Mouse (Mus musculus): ENCODE data around the gene Myrf. TPM values are rescaled to one million over a fixed set of nuclear protein-coding genes. Genes with fewer than 3 reads are reported as not detected.
A peak's percentile ranks its signal among the peaks of the same experiment; 100 is the strongest.

The Myrf gene
- 4.2 TPM in 2 replicates for polyA plus RNA-seq (2016; fragmentation: Nextera tagmentation; extraction: Ambion mirVana)

GRCm38 (mm10) chr19:10240654-10241305 is at the start of gene Myrf:
Myrf (minus strand) TSS chr19:10240748.
- DNase-seq (ENCODE audit: low spot score): peak; percentile 90
- Histone ChIP-seq H3K9me3 (no peaks in the 10 kb centered on the region), H3K36me3 (replicated peaks) (no peaks in the 10 kb centered on the region), H3K4me1 (peaks cover 48% of the 10 kb centered on the region), H3K27me3 (replicated peaks; ENCODE audit: low read depth, poor library complexity, severe bottlenecking) (peaks cover 37% of the 10 kb centered on the region), H3K4me3 (peak within 1 kb of the TSS; percentile 69), H3K27ac (replicated peaks) (peak within 1 kb of the TSS; percentile 85)
- WGBS: 8% methylated on average over 43 of the region's 43 CpGs

DNA sequence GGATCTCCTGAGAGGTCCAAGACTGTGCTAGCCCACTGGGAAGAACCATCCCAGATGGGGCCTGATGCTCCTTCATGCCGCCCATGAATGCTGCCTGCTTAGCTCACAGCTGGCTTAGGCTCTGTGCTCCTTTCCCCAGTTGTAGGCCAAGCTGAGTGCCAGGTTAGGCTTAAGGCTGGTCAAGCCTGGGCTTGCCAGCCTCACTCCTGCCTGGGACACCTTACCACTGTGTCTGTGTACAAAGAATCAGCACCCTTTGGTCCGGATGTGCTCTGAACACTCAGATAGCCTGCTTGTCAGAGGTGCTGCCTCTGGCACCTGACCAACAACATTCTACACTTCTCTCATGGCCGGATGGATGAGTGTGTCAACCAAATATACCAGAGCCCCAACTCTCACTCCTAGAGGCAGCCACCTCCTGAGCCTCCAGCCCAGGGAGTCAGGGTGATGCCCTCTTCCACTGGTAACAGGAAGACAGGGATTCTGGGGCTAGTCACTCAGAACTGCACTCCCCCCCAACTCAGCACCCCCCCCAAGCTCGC is 49.1 kb upstream of the Myrf start:
- Histone ChIP-seq H3K9me3 (no peaks in the 10 kb centered on the region), H3K4me1 (peaks cover 61% of the 10 kb centered on the region), H3K27me3 (replicated peaks; ENCODE audit: low read depth, poor library complexity, severe bottlenecking) (no peaks in the 10 kb centered on the region), H3K27ac (replicated peaks) (peak overlapping the region; percentile 7; the same call in 1 of the 2 replicates), H3K4me3 (no peak overlapping the region), H3K36me3 (replicated peaks) (no peaks in the 10 kb centered on the region)
- 74% methylated on average over 4 of the region's 4 CpGs for WGBS
- no peak for DNase-seq (ENCODE audit: low spot score)

DNA sequence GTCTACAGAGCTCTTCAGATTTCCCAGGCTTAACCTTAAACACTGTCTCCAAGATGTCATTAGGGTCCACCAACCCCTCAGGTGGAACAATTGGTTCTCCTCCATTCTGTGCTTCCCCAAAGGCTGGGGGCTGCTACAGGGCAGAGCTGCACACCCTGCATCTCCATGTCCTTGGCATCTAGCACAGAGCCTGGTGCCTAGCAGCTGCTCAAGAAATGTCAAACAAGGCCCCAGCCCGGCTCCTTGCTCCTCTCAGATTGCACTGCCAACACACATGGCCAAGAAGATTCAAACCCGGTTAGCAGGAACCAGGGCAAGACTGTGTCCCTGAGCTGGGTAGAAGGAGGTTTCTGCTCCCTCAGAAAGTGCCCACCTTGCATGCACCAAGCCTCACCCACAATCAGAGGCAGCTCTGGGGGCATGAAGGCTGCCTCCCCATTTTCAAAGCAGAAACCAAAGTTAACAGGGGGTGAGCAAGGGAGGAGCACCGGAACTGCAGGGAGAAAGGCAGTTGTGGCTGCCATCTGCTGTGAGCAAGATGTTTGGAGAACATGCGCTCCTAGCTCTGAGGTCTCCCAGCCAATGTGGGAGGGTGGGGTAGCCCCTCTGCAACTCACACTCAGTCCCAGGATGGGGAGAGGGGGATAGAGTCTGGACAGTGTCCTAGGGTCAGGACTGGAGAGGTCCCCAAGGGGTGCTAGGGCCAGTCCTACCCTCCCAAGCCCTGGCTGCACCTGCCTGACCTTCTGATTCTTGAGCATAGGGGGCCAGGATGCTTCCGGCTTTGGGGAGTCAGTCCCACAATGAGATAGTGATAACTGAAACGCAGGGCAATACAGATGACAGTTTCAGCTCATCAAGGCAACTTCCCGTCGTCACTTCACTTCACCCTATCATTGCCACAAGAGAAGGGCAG is 47.8 kb upstream of the Myrf start:
- 0 out of 2 replicates have a peak, but pooled peaks cover 6% of the 10 kb centered on the region for H3K27me3 ChIP-seq (replicated peaks; ENCODE audit: low read depth, poor library complexity, severe bottlenecking)
- H3K27ac ChIP-seq (replicated peaks): 0 out of 2 replicates have a peak overlapping the region, but pooled peaks have one; percentile 12
- H3K4me1 ChIP-seq: peaks cover 52% of the 10 kb centered on the region
- no peak overlapping the region for H3K4me3 ChIP-seq
- H3K36me3 ChIP-seq (replicated peaks): no peaks in the 10 kb centered on the region
- no peak for DNase-seq (ENCODE audit: low spot score)
- WGBS: 88% methylated on average over 8 of the region's 8 CpGs
- H3K9me3 ChIP-seq: no peaks in the 10 kb centered on the region

GRCm38 (mm10) chr19:10286458-10286872 is 45.9 kb upstream of the Myrf start:
- Histone ChIP-seq H3K9me3 (no peaks in the 10 kb centered on the region), H3K4me3 (no peak overlapping the region), H3K4me1 (peaks cover 45% of the 10 kb centered on the region), H3K27ac (replicated peaks) (peak overlapping the region; percentile 1; the same call in 1 of the 2 replicates), H3K36me3 (replicated peaks) (no peaks in the 10 kb centered on the region), H3K27me3 (replicated peaks; ENCODE audit: low read depth, poor library complexity, severe bottlenecking) (0 out of 2 replicates have a peak, but pooled peaks cover 8% of the 10 kb centered on the region)
- DNase-seq (ENCODE audit: low spot score): no peak
- 67% methylated on average over 10 of the region's 10 CpGs for WGBS

GRCm38 (mm10) chr19:10280771-10281540 is 40.4 kb upstream of the Myrf start:
- Histone ChIP-seq H3K27me3 (replicated peaks; ENCODE audit: low read depth, poor library complexity, severe bottlenecking) (peaks cover 46% of the 10 kb centered on the region), H3K27ac (replicated peaks) (0 out of 2 replicates have a peak overlapping the region, but pooled peaks have one; percentile 3), H3K4me3 (no peak overlapping the region), H3K9me3 (no peaks in the 10 kb centered on the region), H3K36me3 (replicated peaks) (no peaks in the 10 kb centered on the region), H3K4me1 (peaks cover 56% of the 10 kb centered on the region)
- 74% methylated on average over 14 of the region's 14 CpGs for WGBS
- DNase-seq (ENCODE audit: low spot score): no peak

- no peak for DNase-seq (ENCODE audit: low spot score)
- Histone ChIP-seq H3K27me3 (replicated peaks; ENCODE audit: low read depth, poor library complexity, severe bottlenecking) (peaks cover 53% of the 10 kb centered on the region), H3K36me3 (replicated peaks) (no peaks in the 10 kb centered on the region), H3K9me3 (no peaks in the 10 kb centered on the region), H3K27ac (replicated peaks) (no peak overlapping the region), H3K4me3 (no peak overlapping the region), H3K4me1 (peaks cover 45% of the 10 kb centered on the region)
- 83% methylated on average over 9 of the region's 9 CpGs for WGBS
Observed at GRCm38 (mm10) chr19:10279668-10280067, 39.1 kb upstream of the Myrf start.

DNA sequence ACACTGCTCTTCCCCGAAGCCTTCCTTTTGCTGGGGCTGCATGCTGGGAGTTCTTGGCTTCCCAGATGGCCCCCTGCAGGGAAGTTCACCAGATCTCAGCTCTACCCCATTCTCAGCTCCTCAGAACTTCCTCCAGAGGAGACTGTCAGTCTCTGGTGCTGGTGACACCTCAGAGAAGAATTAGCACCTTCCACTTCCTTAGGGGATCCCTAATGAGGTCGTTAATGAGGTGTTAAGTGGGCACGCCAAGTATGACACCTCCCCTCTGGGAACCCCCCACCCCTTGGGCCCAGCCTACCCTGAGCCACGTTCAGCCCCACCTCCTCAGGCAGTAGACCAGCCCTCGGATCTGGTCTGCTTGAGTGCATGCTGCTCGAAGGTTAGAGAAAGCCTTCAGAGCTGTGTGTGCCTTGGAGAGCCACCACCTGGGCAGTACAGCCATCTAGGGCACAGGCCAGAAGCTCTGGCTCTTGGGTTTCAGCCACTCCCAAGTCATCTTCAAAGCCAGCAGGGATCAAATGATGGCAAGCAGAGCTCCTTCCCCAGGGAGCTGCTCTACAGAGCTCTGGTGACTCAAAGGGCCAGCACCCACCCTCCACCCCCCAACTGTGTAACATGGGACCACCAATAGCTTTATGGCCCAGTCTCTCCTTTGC is 38.2 kb upstream of the Myrf start:
- no peak overlapping the region for H3K4me3 ChIP-seq
- H3K27me3 ChIP-seq (replicated peaks; ENCODE audit: low read depth, poor library complexity, severe bottlenecking): peaks cover 50% of the 10 kb centered on the region
- no peak overlapping the region for H3K27ac ChIP-seq (replicated peaks)
- no peak for DNase-seq (ENCODE audit: low spot score)
- 28% methylated on average over 6 of the region's 6 CpGs for WGBS
- H3K9me3 ChIP-seq: no peaks in the 10 kb centered on the region
- peaks cover 52% of the 10 kb centered on the region for H3K4me1 ChIP-seq
- H3K36me3 ChIP-seq (replicated peaks): no peaks in the 10 kb centered on the region

- 22% methylated on average over 5 of the region's 5 CpGs for WGBS
- Histone ChIP-seq H3K36me3 (replicated peaks) (no peaks in the 10 kb centered on the region), H3K4me3 (peak overlapping the region; percentile 21), H3K27ac (replicated peaks) (peak overlapping the region; percentile 65), H3K4me1 (peaks cover 62% of the 10 kb centered on the region), H3K9me3 (no peaks in the 10 kb centered on the region), H3K27me3 (replicated peaks; ENCODE audit: low read depth, poor library complexity, severe bottlenecking) (peaks cover 45% of the 10 kb centered on the region)
- peak; percentile 24 for DNase-seq (ENCODE audit: low spot score)
Observed at GRCm38 (mm10) chr19:10277759-10278158, 37.2 kb upstream of the Myrf start.

- H3K27me3 ChIP-seq (replicated peaks; ENCODE audit: low read depth, poor library complexity, severe bottlenecking): peaks cover 45% of the 10 kb centered on the region
- H3K4me3 ChIP-seq: peak overlapping the region; percentile 21
- H3K9me3 ChIP-seq: no peaks in the 10 kb centered on the region
- H3K36me3 ChIP-seq (replicated peaks): no peaks in the 10 kb centered on the region
- 2% methylated on average over 17 of the region's 17 CpGs for WGBS
- H3K27ac ChIP-seq (replicated peaks): peak overlapping the region; percentile 65
- peaks cover 66% of the 10 kb centered on the region for H3K4me1 ChIP-seq
- peak; percentile 56 for DNase-seq (ENCODE audit: low spot score)
Observed at GRCm38 (mm10) chr19:10277331-10277730, 36.8 kb upstream of the Myrf start.

DNA sequence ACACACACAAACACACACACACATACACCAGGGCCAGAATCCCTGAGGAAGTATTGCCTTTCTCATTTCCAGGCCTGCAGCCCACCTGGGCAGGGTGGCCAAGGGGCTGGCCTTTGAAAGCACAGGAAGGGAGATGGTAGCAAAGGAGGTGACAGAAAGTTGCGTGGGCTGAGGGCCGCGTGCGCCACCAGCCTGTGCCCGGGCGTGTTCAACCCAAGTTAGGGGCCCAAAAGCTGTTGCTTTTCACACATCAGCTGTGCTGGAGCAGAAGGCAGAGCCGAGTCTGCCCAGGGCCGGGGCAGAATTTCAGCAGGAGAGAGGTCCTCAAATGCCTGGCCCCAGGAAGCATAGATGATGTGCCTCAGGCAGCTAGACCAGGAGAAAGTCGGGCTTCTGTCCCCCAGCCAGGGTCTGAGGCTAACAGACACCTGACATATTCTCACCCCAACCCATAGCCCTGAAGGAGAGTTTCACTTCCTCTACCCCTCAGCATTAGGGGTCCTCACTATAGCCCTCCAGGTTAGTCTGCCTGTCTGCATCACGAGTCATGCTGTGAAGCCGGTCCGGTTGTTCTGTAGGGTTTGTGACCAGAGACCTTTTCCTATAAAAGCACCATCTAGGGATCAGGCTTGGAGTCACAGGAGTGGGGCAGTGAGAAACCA is 36.1 kb upstream of the Myrf start:
- H3K4me1 ChIP-seq: peaks cover 69% of the 10 kb centered on the region
- 69% methylated on average over 12 of the region's 12 CpGs for WGBS
- no peaks in the 10 kb centered on the region for H3K9me3 ChIP-seq
- no peak overlapping the region for H3K4me3 ChIP-seq
- H3K27ac ChIP-seq (replicated peaks): peak overlapping the region; percentile 48; the same call in 1 of the 2 replicates
- no peak for DNase-seq (ENCODE audit: low spot score)
- H3K27me3 ChIP-seq (replicated peaks; ENCODE audit: low read depth, poor library complexity, severe bottlenecking): peaks cover 45% of the 10 kb centered on the region
- no peaks in the 10 kb centered on the region for H3K36me3 ChIP-seq (replicated peaks)

DNA sequence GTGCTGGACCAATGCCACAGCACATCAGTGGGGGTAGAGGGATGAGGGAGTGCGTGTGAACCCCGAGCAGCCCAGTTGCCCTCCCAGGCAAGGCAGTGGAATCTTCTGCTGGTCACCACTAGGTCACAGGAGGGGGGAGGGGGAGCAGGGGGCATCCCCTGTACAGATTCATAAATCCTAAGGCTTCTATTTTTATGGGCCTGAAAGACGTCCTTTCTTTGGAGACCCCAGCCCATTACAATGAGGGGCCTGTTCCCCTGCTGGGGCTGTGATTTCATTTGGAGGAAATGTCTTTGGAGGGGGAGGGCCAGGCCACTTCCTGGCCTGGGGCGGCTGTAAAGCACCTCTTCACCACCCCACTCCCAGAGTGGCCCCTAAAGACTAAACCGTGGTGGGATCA is 33.5 kb upstream of the Myrf start:
- Histone ChIP-seq H3K36me3 (replicated peaks) (no peaks in the 10 kb centered on the region), H3K27me3 (replicated peaks; ENCODE audit: low read depth, poor library complexity, severe bottlenecking) (peaks cover 45% of the 10 kb centered on the region), H3K27ac (replicated peaks) (peak overlapping the region; percentile 78), H3K9me3 (no peaks in the 10 kb centered on the region), H3K4me3 (no peak overlapping the region), H3K4me1 (peaks cover 56% of the 10 kb centered on the region)
- DNase-seq (ENCODE audit: low spot score): peak; percentile 38
- 21% methylated on average over 5 of the region's 5 CpGs for WGBS

All from embryonic facial prominence, embryonic 10.5 days (tissue).